Mouse (Mus musculus) limb, embryonic 14.5 days (tissue): ENCODE measurements around the gene Fzd4. TPM values are rescaled to one million over a fixed set of nuclear protein-coding genes. Genes with fewer than 3 reads are reported as not detected.

Experiments
- ATAC-seq: fragments of 200-750 bp; cut with Nextera tagmentation; 2 replicates; pipeline ENCODE4 v1.8.0; 2017; ENCODE audit warnings: low read depth, moderate number of reproducible peaks, moderate TSS enrichment; ENCODE audit not compliant: low FRiP score
- DNase-seq: peaks from one replicate; pipeline ENCODE4 v3.0.0-alpha.2; 2015; ENCODE audit warnings: low spot score
- H3K27ac ChIP-seq: fragments of 300-500 bp; sonication (generic); replicated peaks from 2 replicates; pipeline ENCODE4 v1.5.1; 2014; ENCODE audit warnings: low read depth, mild to moderate bottlenecking, low read length, moderate library complexity, mixed read lengths
- H3K27me3 ChIP-seq: fragments of 300-500 bp; sonication (generic); 2 replicates; pipeline ENCODE4 v1.6.1; 2014; ENCODE audit warnings: low read length, mixed read lengths; ENCODE audit not compliant: control insufficient read depth, insufficient read depth
- H3K36me3 ChIP-seq: fragments of 300-500 bp; sonication (generic); 2 replicates; pipeline ENCODE4 v1.6.1; 2014; ENCODE audit warnings: mild to moderate bottlenecking, low read length, moderate library complexity, mixed read lengths; ENCODE audit not compliant: control insufficient read depth, insufficient read depth
- H3K4me1 ChIP-seq: fragments of 300-500 bp; sonication (generic); 2 replicates; pipeline ENCODE4 v1.6.1; 2014; ENCODE audit warnings: antibody characterized with exemption, low read length, mixed read lengths; ENCODE audit not compliant: control insufficient read depth, insufficient read depth
- H3K4me2 ChIP-seq: fragments of 300-500 bp; sonication (generic); replicated peaks from 2 replicates; pipeline ENCODE4 v1.6.1; 2014; ENCODE audit warnings: low read depth, mild to moderate bottlenecking, low read length, moderate library complexity; ENCODE audit not compliant: severe bottlenecking
- H3K4me3 ChIP-seq: fragments of 300-500 bp; sonication (generic); replicated peaks from 2 replicates; pipeline ENCODE4 v1.5.1; 2014; ENCODE audit warnings: low read length
- H3K9ac ChIP-seq: fragments of 300-500 bp; sonication (generic); 2 replicates; pipeline ENCODE4 v1.6.1; 2014; ENCODE audit warnings: mild to moderate bottlenecking, low read depth, low read length, moderate library complexity; ENCODE audit not compliant: severe bottlenecking
- H3K9me3 ChIP-seq: fragments of 300-500 bp; sonication (generic); 2 replicates; pipeline ENCODE4 v1.6.1; 2016; ENCODE audit warnings: low read length; ENCODE audit not compliant: control insufficient read depth
- POLR2A ChIP-seq: fragments of 200-500 bp; IDR thresholded peaks from 2 replicates; pipeline ENCODE4 v1.8.0; 2012; ENCODE audit warnings: inconsistent platforms, mild to moderate bottlenecking, moderate library complexity, borderline replicate concordance; ENCODE audit not compliant: insufficient read depth, insufficient read length; ENCODE audit errors: extremely low read depth
- WGBS: fragments of 180-500 bp; shearing (Covaris S2); extraction: QIAGEN DNeasy Blood & Tissue Kit; methylation state at CpG from one replicate; pipeline ENCODE4 v1.1.7; 2014; 5-methylcytosine and 5-hydroxymethylcytosine counted together
- polyA plus RNA-seq, 2 experiments: library from polyadenylated mRNA; depleted of rRNA in 1 of 2; stranded (reverse) in 1 of 2; unstranded in 1 of 2; fragments of >200 nt; fragmentation: Nextera tagmentation in 1 of 2; extraction: Ambion mirVana in 1 of 2; gene quantifications; 2 replicates each; pipeline versions ENCODE4 v1.2.1 to v1.2.3; 2012 to 2014

The Fzd4 gene
- polyA plus RNA-seq, 2 experiments: 20.2 to 23.6 TPM

- Histone ChIP-seq H3K4me1 (peaks cover 17% of the 10 kb centered on the region), H3K9ac (no peak overlapping the region), H3K4me2 (0 out of 2 replicates have a peak overlapping the region, but pooled peaks have one; percentile 8), H3K9me3 (no peaks in the 10 kb centered on the region), H3K27ac (peak overlapping the region; percentile 49), H3K27me3 (no peaks in the 10 kb centered on the region), H3K4me3 (no peak overlapping the region), H3K36me3 (no peaks in the 10 kb centered on the region)
- 19% methylated on average over 7 of the region's 7 CpGs for WGBS
- no peak for TF ChIP-seq POLR2A
- ATAC-seq (peak; percentile 74; the same call in 1 of the 2 replicates), DNase-seq (peak; percentile 61)
Measured at GRCm38 (mm10) chr7:89456380-89457076, 52.4 kb downstream of the Fzd4 start.

GRCm38 (mm10) chr7:89459691-89460090, 55.5 kb downstream of the Fzd4 start:
- H3K9ac ChIP-seq: no peak overlapping the region
- H3K36me3 ChIP-seq: no peaks in the 10 kb centered on the region
- WGBS: 63% methylated on average over 2 of the region's 2 CpGs
- ATAC-seq (no peak), DNase-seq (no peak)
- no peak for TF ChIP-seq POLR2A
- no peak overlapping the region for H3K4me2 ChIP-seq
- no peaks in the 10 kb centered on the region for H3K27me3 ChIP-seq
- peaks cover 36% of the 10 kb centered on the region for H3K4me1 ChIP-seq
- no peak overlapping the region for H3K4me3 ChIP-seq
- no peaks in the 10 kb centered on the region for H3K9me3 ChIP-seq
- no peak overlapping the region for H3K27ac ChIP-seq

DNA sequence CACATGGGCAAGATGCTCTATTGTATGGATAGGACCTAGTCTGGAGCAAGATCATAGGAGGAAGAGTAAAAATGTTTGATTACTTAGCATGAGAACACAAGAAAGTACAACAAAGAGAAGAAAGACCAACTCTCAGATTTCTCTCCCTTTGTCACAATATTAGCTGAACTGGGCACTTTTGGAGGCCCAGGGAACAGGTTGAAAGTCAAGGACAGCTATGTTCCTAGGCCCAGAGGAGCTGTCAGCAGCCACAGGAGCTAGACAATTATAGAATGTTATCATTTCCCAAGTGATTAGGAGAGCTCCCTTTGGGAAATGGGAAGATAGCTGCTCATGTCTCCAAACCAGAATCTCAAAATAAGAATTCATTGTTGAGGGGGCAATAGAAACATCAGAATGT, 56.8 kb downstream of the Fzd4 start:
- H3K27ac ChIP-seq: no peak overlapping the region
- ATAC-seq (no peak), DNase-seq (no peak)
- no peak overlapping the region for H3K4me3 ChIP-seq
- TF ChIP-seq POLR2A: no peak
- H3K9me3 ChIP-seq: no peaks in the 10 kb centered on the region
- no peaks in the 10 kb centered on the region for H3K27me3 ChIP-seq
- no peak overlapping the region for H3K9ac ChIP-seq
- H3K4me1 ChIP-seq: peaks cover 37% of the 10 kb centered on the region
- H3K36me3 ChIP-seq: no peaks in the 10 kb centered on the region
- no peak overlapping the region for H3K4me2 ChIP-seq

- DNase-seq (peak; percentile 65), ATAC-seq (peak; percentile 68; the same call in 1 of the 2 replicates)
- Histone ChIP-seq H3K4me2 (no peak overlapping the region), H3K4me1 (peaks cover 35% of the 10 kb centered on the region), H3K27me3 (no peaks in the 10 kb centered on the region), H3K9ac (no peak overlapping the region), H3K27ac (no peak overlapping the region), H3K9me3 (no peaks in the 10 kb centered on the region), H3K4me3 (no peak overlapping the region), H3K36me3 (no peaks in the 10 kb centered on the region)
- no peak for TF ChIP-seq POLR2A
- 23% methylated on average over 3 of the region's 3 CpGs for WGBS
Measured at GRCm38 (mm10) chr7:89461351-89461750, 57.2 kb downstream of the Fzd4 start.

Other genes starting within 250 kb of the Fzd4 start
- 12.4 and 18.8 TPM in 2 replicates for gene Tmem135, start 133 bp upstream of the Fzd4 start, polyA plus RNA-seq (2012; rRNA removed)
- gene Tmem135, start 133 bp upstream of the Fzd4 start, polyA plus RNA-seq (2014; fragmentation: Nextera tagmentation; extraction: Ambion mirVana): 18.6 and 21.7 TPM in 2 replicates
- gene Prss23, start 122.8 kb downstream of the Fzd4 start, polyA plus RNA-seq (2012; rRNA removed): 76.0 and 85.9 TPM in 2 replicates
- gene Prss23, start 122.8 kb downstream of the Fzd4 start, polyA plus RNA-seq (2014; fragmentation: Nextera tagmentation; extraction: Ambion mirVana): 60.6 and 66.3 TPM in 2 replicates
- 1.1 and 1.3 TPM in 2 replicates for gene Me3, start 228.0 kb downstream of the Fzd4 start, polyA plus RNA-seq (2012; rRNA removed)
- 1.3 and 2.1 TPM in 2 replicates for gene Me3, start 228.0 kb downstream of the Fzd4 start, polyA plus RNA-seq (2014; fragmentation: Nextera tagmentation; extraction: Ambion mirVana)